Mouse (Mus musculus) urinary bladder, adult 18-20 months (tissue): Measurements from ENCODE around the gene Gfi1b.

Experiments used
- DNase-seq, 2 experiments: peaks; one replicate each; pipeline ENCODE4 v3.0.0; 2022; ENCODE audit warnings: low spot score in 2 of 2, mixed read lengths in 2 of 2

The Gfi1b gene

DNA sequence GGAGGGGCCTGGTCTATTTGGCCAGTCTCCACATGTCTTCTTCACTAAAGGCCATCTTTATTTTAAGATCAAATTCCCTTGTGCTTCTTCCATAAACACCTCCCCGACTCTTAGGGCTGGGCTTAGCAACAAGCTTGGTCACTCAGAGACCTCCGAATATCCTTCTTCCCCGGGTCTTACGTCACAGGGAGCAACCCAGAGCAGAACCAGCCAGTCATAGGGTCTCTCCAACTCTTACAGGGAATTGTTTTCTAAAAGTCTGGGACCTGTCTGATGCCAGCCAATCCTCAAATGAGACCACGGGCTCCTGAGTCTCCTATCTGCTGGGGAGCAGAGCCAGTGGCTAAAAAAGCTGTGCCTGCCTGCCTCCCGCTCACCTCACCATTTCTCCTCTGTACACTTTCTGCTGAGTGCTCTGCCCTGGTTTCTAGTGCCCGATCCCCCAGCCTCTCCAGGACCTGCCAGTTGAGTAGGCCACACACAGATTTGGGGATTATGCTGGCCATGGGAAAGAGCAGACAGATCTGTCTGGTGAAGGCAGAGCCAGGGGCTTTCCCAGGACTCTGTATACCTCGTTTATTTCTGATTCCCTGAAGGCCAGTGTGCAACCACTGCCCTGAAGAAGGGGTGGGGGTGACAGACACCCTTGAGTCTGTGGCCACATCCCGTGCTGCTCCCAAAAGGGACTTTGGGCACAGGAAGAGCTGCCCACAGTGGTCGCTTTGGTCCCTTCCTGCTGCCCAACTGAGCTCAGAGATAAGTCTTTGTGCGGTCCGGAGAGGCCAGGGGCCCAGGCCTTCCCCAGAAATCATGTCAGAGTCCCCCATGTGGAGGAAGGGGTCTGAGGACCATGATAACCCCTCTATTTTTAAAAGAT, 22.9 kb downstream of the Gfi1b start:
- DNase-seq: no peak

DNA sequence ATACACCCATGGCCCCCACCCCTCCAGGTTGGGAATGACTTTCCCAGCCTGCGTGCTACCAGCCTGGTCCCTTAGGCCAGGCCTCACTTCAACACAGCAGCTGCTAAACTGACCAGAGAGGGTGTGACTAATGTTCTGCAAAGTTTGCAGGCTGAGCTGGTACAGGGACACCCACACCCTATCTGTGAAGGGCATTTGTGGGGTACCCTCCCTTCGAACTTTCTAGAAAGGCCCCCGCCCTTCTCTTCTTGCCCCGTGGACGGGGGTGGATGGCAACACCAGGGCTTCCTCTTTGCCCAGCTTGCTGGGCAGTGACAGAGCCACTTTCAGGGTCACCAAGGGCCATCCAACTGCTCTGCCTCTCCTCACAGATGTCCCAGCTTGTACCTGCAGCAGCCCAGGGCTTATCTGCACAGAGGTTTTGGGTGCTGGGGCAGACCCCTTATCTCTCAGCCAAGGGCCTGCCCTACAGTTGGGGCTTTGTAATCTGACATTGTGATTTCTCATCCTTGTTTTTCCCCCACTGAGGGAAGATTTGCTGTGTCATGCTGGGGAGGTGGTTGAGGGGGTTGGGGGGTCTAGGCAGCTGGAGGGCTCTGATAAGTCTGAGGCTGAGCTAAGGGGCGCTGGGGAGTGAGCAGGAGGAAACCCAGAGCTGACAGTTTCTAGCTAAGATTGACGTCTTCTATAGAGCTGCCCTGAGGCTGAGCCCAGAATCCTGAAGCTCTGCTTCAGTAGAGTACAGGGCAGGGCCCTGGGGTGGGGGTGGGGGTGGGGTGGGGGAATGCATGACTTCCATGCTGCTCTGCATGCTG, 23.8 kb downstream of the Gfi1b start:
- no peak for DNase-seq

- DNase-seq: no peak
These were observed 24.8 kb downstream of the Gfi1b start for GRCm38 (mm10) chr2:28596998-28597397.

DNA sequence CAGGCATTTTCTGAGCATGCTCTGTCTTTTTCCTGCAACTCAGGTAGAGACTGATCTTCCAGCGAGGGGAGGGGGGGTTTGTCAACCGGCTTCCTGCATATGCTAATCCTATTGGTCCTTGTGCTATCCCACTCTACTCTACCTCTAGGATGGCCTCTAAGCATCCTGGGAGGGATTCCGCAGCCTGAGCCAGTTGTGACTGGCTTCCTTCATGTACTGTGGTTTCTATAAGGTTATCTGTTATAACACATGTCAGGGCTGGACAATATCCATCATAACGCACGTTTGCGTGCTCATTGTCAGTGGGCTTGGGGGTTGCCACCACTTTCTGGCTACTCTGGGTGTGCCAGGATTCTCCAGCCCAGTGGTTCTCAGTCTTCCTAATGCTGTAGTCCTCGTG, 25.8 kb downstream of the Gfi1b start:
- DNase-seq: no peak

- DNase-seq: peak; percentile 23 to 24
These were observed 29.0 kb downstream of the Gfi1b start for GRCm38 (mm10) chr2:28592809-28593208.

- no peak for DNase-seq
These were observed 30.3 kb downstream of the Gfi1b start for GRCm38 (mm10) chr2:28591479-28591878.

- no peak for DNase-seq
These were observed 33.2 kb downstream of the Gfi1b start for GRCm38 (mm10) chr2:28588574-28588973.

GRCm38 (mm10) chr2:28585730-28586129, 36.1 kb downstream of the Gfi1b start:
- DNase-seq: no peak

- DNase-seq: peak; percentile 49 to 62
These were observed 36.7 kb downstream of the Gfi1b start for GRCm38 (mm10) chr2:28585043-28585571.

DNA sequence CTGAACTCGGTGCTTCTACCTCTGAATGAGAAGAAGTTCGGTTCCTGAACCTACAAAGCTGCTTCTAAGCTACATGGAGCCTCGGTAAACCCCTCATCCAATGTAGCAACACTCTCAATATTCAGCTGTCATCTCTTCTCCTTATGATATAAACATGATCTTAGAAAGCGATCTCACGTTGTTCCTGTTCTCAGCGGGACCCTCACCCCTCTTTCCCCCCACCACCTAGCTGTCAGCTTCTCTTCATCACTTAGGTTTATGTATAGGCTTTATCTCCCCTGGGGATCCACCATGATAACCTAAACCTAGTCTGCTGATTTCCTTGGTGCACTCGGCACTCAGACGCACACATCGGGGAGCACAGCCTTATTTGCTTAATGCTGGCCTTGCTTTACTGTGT, 38.1 kb downstream of the Gfi1b start, which contains the start of gene Gtf3c5:
Gene Gtf3c5, minus strand, starts transcription at position 101 of the 400 bp plus-strand sequence.
- no peak for DNase-seq

GRCm38 (mm10) chr2:28582647-28583353, 39.0 kb downstream of the Gfi1b start:
- peak; percentile 80 to 94 for DNase-seq

GRCm38 (mm10) chr2:28578003-28578402, 43.8 kb downstream of the Gfi1b start:
- no peak for DNase-seq

DNA sequence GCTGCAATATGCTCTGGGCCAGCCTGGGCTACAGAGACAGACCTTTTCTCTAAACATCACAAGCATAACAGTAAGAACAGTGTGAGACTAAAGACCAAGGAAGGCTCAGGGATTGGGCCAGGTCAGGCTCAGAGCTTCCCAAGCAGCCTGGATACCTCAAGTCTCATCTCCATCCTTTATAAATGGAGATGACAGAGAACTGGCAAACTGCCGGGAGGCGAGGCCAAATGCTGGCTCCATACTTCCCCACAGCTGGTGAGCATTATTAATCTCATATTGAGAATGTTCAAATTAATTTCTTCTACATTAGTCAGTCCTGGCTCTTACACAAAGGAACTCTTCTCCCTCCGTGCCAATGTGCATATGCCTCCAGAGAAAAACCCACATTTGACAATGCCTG, 45.0 kb downstream of the Gfi1b start:
- no peak for DNase-seq

DNA sequence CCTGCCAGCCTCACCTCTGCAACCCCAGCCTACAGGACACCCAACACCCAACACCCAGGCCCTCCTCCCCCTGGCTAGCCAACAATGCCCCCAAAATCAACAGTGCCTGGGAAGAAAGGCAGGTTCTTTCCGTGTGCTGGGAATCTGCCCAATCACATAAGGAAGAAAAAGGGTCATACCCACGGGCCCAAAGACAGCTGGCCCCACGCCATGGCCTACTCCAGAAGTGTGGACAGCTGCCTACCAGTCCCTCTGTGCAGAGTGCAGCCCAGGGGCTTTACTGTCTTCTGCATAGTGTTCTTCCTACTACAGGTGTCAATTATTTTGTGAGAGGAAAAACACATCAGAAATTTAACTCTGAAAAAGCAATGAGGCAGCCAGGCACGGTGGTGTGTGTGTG, 46.4 kb downstream of the Gfi1b start:
- no peak for DNase-seq

DNA sequence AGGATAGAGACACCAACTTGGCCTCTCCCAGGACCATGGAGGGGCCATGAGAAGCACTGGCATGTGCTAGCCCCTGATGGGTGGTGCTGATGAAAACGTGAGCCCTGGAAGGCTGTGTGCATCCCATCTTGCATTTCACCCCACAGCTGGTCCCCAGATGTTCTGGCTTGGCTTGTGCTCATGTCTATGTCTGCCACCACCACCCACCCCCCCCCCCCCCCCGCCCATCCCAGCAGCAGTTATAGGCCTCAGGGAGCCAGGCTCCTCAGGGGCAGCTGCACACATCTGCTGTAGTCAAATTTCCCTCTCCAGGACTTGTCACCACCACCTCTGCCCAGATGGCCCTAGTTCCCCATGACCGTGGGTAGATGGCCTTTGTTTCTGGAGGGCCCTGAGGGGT, 51.9 kb downstream of the Gfi1b start:
- DNase-seq: no peak

DNA sequence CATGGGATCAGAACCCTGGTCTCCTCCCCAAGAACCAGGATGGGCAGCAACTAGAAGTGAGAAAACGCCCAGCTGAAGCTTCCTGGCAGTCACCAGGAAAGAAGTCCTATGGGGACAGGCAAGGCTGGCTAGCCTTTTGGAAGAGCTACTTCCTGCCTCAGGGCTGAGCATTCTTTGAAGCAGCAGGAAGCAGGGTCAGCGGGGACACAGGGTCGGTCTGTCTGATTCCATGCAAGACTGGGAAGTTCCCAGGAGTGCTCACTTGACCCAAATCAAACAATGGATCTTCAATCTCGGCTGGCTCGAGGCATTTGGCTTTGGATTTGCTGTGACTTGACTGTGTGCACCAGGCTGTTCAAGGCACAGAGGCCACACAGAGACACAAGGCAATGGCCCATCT, 55.2 kb downstream of the Gfi1b start:
- DNase-seq: no peak

GRCm38 (mm10) chr2:28564380-28564779, 57.4 kb downstream of the Gfi1b start:
- DNase-seq: no peak

GRCm38 (mm10) chr2:28563830-28564229, 58.0 kb downstream of the Gfi1b start:
- no peak for DNase-seq

DNA sequence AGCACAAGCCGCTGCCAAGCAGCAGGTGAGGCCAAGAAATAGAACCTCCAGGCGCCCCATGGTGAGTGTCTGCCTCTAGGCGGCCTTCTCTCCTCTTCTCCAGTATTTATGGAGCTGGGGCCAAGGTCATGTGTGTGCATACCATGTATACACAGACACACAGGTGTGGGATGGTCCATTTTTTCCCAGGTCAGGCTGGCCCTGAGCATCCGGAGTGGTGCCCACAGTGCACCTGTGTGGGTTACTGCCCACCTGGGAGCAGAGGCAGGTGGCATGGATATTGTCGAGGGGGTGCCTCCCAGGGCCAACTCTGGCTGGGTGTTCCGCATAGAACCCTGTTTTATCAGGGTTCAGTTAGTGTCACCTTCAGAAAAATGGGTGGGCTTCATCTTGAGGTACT, 58.5 kb downstream of the Gfi1b start, which contains the start of gene Cel:
Gene Cel, minus strand, starts transcription at position 101 of the 400 bp plus-strand sequence.
- no peak for DNase-seq
